Mouse (Mus musculus) intestine, postnatal 0 days (tissue): ENCODE results near the gene Stat5a. TPM values are rescaled to one million over a fixed set of nuclear protein-coding genes. Genes with fewer than 3 reads are reported as not detected.

ENCODE experiments used
- ATAC-seq: fragments of 200-750 bp; cut with Nextera tagmentation; 2 replicates; pipeline ENCODE4 v1.8.0; 2017; ENCODE audit warnings: mild to moderate bottlenecking, moderate TSS enrichment, moderate library complexity
- H3K27ac ChIP-seq: fragments of 300-500 bp; sonication (generic); 2 replicates; pipeline ENCODE4 v1.5.1; 2014; ENCODE audit warnings: mild to moderate bottlenecking, low read depth, low read length, moderate library complexity
- H3K27me3 ChIP-seq: fragments of 300-500 bp; sonication (generic); replicated peaks from 2 replicates; pipeline ENCODE4 v1.6.1; 2014; ENCODE audit warnings: low read length, mixed read lengths; ENCODE audit not compliant: control insufficient read depth, insufficient read depth
- H3K36me3 ChIP-seq: fragments of 300-500 bp; sonication (generic); 2 replicates; pipeline ENCODE4 v1.6.1; 2014; ENCODE audit warnings: mild to moderate bottlenecking, moderate library complexity; ENCODE audit not compliant: control insufficient read depth, insufficient read depth
- H3K4me1 ChIP-seq: fragments of 300-500 bp; sonication (generic); replicated peaks from 2 replicates; pipeline ENCODE4 v1.6.1; 2014; ENCODE audit warnings: antibody characterized with exemption, low read length, mixed read lengths; ENCODE audit not compliant: control insufficient read depth, insufficient read depth
- H3K4me2 ChIP-seq: fragments of 300-500 bp; sonication (generic); replicated peaks from 2 replicates; pipeline ENCODE4 v1.6.1; 2014; ENCODE audit warnings: low read depth, mild to moderate bottlenecking, moderate library complexity
- H3K4me3 ChIP-seq: fragments of 300-500 bp; sonication (generic); 2 replicates; pipeline ENCODE4 v1.5.1; 2014; ENCODE audit warnings: low read depth, low read length
- H3K9ac ChIP-seq: fragments of 300-500 bp; sonication (generic); 2 replicates; pipeline ENCODE4 v1.6.1; 2014; ENCODE audit warnings: mild to moderate bottlenecking, low read depth, low read length
- H3K9me3 ChIP-seq: fragments of 300-500 bp; sonication (generic); 2 replicates; pipeline ENCODE4 v1.6.1; 2016; ENCODE audit warnings: mixed run types; ENCODE audit not compliant: control insufficient read depth
- CTCF ChIP-seq: sonication (generic); IDR thresholded peaks from 2 replicates; pipeline ENCODE4 v1.5.1; 2016; ENCODE audit warnings: low read depth, mild to moderate bottlenecking, control low read depth, antibody characterized with exemption, moderate library complexity
- WGBS: fragments of 180-500 bp; shearing (Covaris S2); extraction: QIAGEN DNeasy Blood & Tissue Kit; methylation state at CpG from one replicate; pipeline ENCODE4 v1.1.7; 2014; 5-methylcytosine and 5-hydroxymethylcytosine counted together
- polyA plus RNA-seq: library from polyadenylated mRNA; unstranded; fragments of >200 nt; fragmentation: Nextera tagmentation; extraction: Ambion mirVana; gene quantifications from 2 replicates; pipeline ENCODE4 v1.2.1, GENCODE M21; 2015

Gene Stat5a
- polyA plus RNA-seq, 1 experiment from 2014 or later: 4.8 TPM

DNA sequence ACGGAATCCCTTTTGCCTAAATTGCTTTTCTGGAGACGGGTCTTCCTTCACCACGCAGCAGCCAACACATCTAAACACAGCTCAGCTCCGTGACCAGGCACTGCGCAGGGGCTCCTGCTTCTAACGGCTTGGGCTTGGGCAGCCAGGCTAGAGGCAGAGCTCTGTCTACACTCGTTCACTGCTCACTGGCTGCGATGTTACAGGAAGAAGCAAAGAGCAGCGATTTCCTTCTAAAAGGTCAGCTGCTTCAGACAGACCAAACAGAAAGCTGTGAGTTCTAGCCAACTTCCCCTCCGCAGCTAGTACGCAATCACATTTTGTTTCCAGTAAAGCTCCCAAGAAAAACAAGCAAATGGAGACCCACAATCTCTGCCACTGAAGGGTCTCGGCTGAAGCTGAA is 36.8 kb upstream of the Stat5a start:
- WGBS: 61% methylated on average over 12 of the region's 12 CpGs

DNA sequence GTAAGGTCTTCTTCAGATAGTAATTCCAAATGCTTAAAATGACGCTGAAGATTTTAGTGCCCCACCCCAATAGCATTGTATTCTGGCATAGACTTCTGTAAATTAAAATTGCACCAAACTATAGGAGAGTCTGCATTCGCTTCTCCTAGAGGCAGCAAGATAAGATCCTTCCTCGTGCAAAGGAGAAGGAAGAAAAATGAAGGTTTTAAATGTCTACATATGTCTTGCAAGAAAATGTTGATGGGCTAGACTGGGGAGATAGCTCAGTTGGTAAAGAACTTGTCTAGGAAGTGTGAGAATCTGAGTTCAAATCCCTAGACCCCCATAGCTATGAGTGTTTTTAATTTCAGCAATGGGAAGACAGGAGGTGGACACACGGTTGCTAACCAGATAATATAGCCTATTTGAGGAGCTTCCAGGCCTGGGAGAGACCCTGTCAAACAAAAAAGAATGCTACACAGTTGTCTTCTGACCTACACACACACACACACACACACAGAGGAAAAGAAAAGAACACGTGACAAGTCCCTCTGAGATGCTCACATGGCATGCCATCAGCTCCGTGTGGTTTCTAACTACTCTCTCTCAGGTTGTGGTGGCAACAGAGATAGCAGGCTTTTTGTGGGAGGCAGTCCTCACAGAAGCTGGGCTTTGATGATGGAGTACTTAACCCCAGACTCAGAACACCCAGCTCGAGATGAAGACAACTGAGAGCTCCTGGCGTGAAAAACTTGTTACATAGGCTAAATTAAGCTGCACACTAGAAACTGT is 35.4 kb upstream of the Stat5a start:
- no peak overlapping the region for H3K27ac ChIP-seq
- peaks cover 5% of the 10 kb centered on the region for H3K4me1 ChIP-seq
- 75% methylated on average over 8 of the region's 8 CpGs for WGBS
- H3K4me2 ChIP-seq: no peak overlapping the region
- H3K4me3 ChIP-seq: no peak overlapping the region
- no peak overlapping the region for H3K9ac ChIP-seq
- no peak for TF ChIP-seq CTCF
- H3K27me3 ChIP-seq: no peaks in the 10 kb centered on the region
- H3K36me3 ChIP-seq: no peaks in the 10 kb centered on the region
- H3K9me3 ChIP-seq: no peaks in the 10 kb centered on the region
- ATAC-seq: no peak

More for the DNA sequence above, 36.8 kb upstream of the Stat5a start:
- Histone ChIP-seq H3K9ac (no peak overlapping the region), H3K9me3 (no peaks in the 10 kb centered on the region), H3K4me1 (peaks cover 4% of the 10 kb centered on the region; the same call in 1 of the 2 replicates), H3K4me3 (no peak overlapping the region), H3K36me3 (no peaks in the 10 kb centered on the region), H3K27me3 (no peaks in the 10 kb centered on the region), H3K27ac (no peak overlapping the region; the same call in 1 of the 2 replicates), H3K4me2 (peak overlapping the region; percentile 37)
- TF ChIP-seq CTCF: no peak
- ATAC-seq: 0 out of 2 replicates have a peak, but pooled peaks have one; percentile 25

DNA sequence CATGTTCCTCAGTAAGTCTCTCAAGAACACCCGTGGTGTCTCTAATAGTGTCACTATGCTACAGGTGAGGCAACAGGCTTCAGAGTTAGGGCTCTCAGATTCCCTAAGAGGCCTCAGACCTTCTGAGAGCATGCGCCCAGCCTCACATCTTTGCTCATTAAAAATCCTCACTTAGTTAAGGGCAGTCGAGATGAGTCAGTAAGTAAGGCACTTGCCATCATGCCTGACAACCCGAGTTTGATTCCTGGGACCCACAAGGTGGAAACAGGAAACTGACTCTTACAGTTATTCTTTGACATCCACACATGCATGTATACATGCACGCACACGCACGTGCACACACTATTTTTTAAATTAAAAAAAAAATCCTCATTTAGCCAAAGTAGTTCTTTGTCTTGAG is 34.7 kb upstream of the Stat5a start:
- ATAC-seq: no peak
- Histone ChIP-seq H3K9ac (no peak overlapping the region), H3K27ac (no peak overlapping the region), H3K27me3 (no peaks in the 10 kb centered on the region), H3K4me2 (no peak overlapping the region), H3K4me1 (peaks cover 5% of the 10 kb centered on the region), H3K9me3 (no peaks in the 10 kb centered on the region), H3K36me3 (no peaks in the 10 kb centered on the region), H3K4me3 (no peak overlapping the region)
- no peak for TF ChIP-seq CTCF
- 80% methylated on average over 7 of the region's 7 CpGs for WGBS

DNA sequence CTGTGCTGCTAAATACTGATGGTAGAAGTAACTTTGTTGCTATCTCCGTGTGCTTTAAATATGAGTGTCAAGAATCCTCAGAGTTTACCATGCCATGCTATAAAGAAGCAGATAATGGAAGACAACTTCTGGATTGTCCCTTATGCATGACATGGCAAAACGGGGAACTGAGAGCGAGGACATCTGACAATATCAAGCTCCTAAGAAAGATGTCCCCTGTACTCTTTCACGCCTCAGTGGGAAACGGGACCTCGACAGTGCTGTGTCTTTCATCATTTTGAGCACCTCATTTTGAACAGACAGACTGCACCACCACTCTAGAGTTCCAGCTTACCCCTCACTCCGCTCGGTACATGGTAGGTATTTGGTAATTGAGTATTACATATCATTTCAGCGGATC is 33.7 kb upstream of the Stat5a start:
- WGBS: 85% methylated on average over 9 of the region's 9 CpGs
- H3K9ac ChIP-seq: no peak overlapping the region
- no peak for TF ChIP-seq CTCF
- H3K4me2 ChIP-seq: no peak overlapping the region
- peaks cover 5% of the 10 kb centered on the region for H3K4me1 ChIP-seq
- no peaks in the 10 kb centered on the region for H3K27me3 ChIP-seq
- no peak overlapping the region for H3K27ac ChIP-seq
- H3K9me3 ChIP-seq: no peaks in the 10 kb centered on the region
- H3K36me3 ChIP-seq: no peaks in the 10 kb centered on the region
- H3K4me3 ChIP-seq: no peak overlapping the region
- ATAC-seq: no peak

DNA sequence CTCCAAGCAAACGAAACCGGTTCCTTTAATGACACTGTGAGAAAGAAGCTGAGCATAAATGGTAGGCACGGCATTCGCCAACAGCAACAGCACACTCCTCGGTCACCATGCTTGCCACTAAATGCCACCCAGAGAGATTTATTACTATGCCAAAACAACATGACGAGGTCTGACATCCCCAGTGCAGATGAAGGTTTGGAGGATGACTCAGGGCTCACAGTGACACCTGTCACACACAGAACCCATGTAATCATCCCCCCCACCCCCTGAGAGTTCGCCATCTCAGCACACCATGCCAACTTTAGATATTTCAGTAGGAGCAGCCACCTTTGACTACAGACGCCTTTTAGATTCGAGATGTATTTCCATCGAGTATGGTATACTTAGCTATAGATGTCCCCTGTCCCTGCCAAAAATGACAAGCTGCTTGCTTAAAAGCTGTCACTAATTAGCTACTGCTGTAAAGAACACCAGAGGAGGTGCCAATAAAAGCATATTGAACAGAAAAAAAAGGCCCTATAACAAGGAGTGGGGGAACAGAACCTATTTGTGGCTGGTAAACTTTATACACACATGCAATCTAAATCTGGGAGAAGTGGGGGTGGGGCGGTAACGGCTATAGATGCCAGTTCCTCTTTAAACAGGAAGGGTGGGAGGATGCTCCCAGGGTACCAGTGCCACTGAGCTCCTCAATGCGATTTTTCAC is 32.8 kb upstream of the Stat5a start:
- Histone ChIP-seq H3K4me1 (peaks cover 5% of the 10 kb centered on the region), H3K4me2 (no peak overlapping the region), H3K9me3 (no peaks in the 10 kb centered on the region), H3K9ac (no peak overlapping the region), H3K36me3 (no peaks in the 10 kb centered on the region), H3K4me3 (no peak overlapping the region), H3K27me3 (no peaks in the 10 kb centered on the region), H3K27ac (no peak overlapping the region)
- 71% methylated on average over 13 of the region's 13 CpGs for WGBS
- no peak for TF ChIP-seq CTCF
- ATAC-seq: no peak

DNA sequence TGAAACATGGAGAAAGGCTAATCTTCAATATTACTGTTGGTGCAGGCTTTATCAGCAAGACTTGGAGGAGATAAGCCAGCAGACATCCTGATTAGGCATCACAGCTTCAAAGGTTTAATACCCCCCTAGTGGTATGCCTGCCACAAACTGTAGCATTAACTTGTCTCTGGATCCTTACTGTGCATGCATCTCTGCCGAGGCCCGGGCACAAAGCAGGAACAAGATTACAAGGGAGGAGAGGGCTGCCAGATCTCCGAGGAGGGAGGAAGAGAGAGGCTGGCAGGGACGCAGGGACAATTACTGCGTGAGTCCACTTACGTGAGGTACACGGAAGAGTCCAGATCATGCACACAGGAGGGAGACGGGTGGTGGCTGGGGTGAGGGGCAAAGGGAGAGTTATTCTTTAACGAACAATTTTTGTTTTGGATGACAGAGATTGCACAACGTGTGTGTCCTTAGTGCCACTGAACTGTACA is 30.4 kb upstream of the Stat5a start:
- H3K9me3 ChIP-seq: no peaks in the 10 kb centered on the region
- H3K9ac ChIP-seq: no peak overlapping the region
- no peak overlapping the region for H3K4me3 ChIP-seq
- no peak overlapping the region for H3K27ac ChIP-seq
- peak; percentile 22; the same call in 1 of the 2 replicates for ATAC-seq
- TF ChIP-seq CTCF: peak; percentile 37
- whole genome bisulfite sequencing: 31% methylated on average over 10 of the region's 10 CpGs
- H3K4me2 ChIP-seq: 0 out of 2 replicates have a peak overlapping the region, but pooled peaks have one; percentile 17
- no peaks in the 10 kb centered on the region for H3K27me3 ChIP-seq
- H3K4me1 ChIP-seq: peaks cover 11% of the 10 kb centered on the region
- H3K36me3 ChIP-seq: no peaks in the 10 kb centered on the region
